Mouse (Mus musculus) embryo, embryonic 11 days (tissue): ENCODE measurements around the gene Gm826.

Source experiments
- DNase-seq: peaks from one replicate; pipeline ENCODE4 v3.0.0-alpha.2; 2015

The Gm826 gene

GRCm38 (mm10) chr2:160334111-160334661, at the start of gene Gm826:
Gm826 (minus strand) TSS chr2:160334162.
- no peak for DNase-seq

DNA sequence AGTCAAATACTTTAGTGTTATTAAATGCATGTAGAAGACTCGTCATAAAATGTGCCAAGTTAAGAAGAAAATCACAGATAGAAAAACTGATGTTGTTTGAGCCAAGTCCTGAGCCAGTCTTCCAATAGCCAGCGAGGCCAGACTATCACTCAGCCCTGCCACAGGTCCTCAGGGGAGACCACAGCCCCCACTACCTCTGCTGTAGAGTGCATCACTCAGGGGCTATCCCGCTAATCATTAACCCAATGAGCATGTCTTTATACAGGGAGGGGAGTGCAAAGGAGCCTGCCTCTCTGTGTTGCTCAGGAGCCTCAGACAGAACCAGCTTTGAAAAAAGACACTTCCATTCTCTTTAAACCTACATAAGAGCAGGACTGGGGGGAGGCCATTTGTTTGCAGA, 49.5 kb upstream of the Gm826 start:
- no peak for DNase-seq

DNA sequence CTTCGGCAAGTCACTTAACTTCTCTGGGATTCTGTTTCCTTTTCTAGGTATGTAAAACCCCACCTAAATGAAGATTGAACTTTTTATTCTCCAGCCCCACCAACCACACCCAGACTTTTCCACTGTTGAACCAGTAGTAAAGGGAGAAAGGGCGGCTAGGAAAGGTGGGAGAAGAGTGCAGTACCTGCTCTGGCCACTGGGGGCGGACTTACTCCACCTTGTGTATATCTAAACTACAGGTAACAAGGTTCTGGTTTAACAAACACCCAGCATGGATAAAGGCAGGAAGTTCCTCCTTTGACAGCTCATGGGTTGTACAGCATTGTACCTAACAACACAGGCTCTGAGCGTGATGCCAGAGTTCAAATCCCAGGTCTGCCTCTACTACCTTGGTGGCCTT, 44.3 kb upstream of the Gm826 start:
- DNase-seq = peak; percentile 48

DNA sequence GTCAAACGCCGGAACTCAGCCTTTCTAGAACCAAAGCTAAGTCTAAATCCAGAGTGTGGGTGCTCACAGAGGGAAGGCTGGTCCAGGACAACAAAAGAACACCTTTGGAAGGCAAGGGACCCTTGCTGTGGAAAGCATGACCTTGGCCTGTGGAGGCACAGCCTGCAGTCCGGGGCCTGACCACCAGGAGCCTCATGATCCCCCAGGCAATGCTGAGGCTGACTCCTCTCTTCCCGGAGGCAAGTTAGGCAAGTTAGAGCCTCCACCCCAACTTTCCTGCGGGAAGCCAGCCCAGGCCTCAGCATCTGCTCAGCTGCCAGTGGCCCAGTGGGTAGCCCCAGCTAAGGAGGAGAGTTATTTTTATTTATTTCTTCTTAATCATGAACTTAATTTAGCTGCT, 42.3 kb upstream of the Gm826 start:
- no peak for DNase-seq

- no peak for DNase-seq
These were observed 35.9 kb upstream of the Gm826 start for GRCm38 (mm10) chr2:160369653-160370420.

- DNase-seq = peak; percentile 65
These were observed 34.7 kb upstream of the Gm826 start for GRCm38 (mm10) chr2:160368422-160369357.

DNA sequence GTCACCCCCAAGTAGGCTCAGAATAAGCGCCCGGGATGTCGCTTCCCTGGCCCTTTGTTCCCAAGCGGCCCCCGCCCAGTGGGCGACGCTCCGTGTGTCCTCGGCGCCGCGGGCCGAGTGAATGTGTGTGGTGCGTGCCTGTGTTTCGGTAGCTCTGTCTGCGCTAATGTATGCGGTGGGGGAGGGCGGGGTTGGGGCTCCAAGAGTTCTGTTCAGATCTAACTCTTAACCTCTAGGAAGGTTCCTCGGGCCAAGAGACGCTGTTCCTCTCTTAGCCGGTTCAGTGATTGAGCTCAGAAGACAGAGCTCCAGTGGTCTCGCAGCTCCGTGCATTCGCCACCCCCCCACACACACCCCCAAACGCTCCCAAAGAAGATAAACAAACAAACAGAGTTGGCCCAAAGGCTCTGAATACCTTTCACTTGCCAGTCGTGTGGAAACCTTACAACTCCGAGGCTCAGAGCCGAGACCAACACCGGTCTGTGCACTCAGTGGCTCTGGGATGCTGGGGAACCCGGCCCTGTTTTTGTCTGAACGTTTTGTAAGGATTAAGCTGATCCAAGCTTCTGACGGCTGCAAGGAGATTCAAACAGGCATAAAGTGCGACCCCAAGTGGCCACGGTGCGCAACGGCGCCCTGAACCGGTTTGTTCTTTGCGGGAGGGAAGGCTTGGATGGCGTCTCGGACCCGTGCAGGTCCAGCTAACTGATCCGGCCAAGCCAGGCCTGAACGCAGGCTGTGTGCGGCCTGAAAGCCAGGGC, 33.7 kb upstream of the Gm826 start:
- peak; percentile 91 for DNase-seq

- peak; percentile 97 for DNase-seq
These were observed 33.0 kb upstream of the Gm826 start, which contains the start of gene Mafb for GRCm38 (mm10) chr2:160366980-160367338. Mafb (minus strand) TSS chr2:160367065.

GRCm38 (mm10) chr2:160366111-160366979, 32.4 kb upstream of the Gm826 start:
- no peak for DNase-seq

DNA sequence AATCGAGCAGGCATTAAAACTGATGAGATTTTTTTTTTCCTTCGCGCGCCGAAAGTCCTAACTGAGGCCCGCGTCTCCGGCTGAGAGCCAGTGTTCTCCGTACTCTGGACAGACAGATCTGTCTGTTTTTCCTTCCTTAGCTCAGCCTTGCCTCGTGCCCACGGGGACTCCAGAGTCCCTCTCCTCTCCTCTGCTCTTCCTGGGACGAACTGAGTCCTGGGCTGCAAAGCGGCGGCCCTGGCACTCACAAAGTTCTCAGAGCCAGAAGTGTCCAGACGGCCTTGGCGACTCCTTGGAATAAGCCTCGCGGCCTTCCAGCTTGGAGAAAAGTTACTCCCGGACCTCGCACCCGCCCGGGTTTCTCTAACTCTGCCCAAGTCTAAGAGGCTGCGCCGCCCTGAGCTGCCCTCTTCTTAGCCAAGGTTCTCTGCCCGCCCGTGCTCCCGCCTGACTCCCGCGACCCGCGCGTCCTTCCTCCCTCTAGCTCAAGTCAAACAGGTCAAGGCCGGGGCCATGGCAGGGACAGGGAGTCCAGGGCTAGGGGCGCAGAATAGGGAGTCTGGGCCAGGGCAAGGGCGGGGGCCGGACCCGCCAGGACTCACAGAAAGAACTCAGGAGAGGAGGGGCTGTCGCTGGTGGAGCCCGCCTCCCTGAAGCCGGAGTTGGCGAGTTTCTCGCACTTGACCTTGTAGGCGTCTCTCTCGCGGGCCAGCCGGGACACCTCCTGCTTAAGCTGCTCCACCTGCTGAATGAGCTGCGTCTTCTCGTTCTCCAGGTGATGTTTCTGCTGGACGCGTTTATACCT, 31.3 kb upstream of the Gm826 start:
- DNase-seq = peak; percentile 58

DNA sequence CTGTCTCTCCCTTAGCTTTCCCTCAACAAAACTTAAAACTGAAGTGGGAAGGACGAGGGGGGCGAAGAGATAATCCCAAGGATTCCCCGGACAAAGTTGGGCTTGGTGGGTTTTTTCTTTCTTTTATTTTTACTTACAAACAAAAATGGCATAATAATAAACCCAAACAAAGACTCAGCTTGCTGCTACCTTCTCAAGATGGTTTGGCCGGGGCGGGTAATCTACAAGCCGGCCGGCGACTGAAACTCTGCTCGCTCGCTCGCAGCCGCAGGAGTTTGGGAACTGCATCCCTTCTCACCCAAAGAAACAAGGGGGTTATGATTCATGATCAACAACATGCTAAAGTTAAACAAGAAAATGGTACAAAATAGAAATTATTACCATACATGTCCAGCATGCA, 30.7 kb upstream of the Gm826 start:
- DNase-seq = peak; percentile 68

DNA sequence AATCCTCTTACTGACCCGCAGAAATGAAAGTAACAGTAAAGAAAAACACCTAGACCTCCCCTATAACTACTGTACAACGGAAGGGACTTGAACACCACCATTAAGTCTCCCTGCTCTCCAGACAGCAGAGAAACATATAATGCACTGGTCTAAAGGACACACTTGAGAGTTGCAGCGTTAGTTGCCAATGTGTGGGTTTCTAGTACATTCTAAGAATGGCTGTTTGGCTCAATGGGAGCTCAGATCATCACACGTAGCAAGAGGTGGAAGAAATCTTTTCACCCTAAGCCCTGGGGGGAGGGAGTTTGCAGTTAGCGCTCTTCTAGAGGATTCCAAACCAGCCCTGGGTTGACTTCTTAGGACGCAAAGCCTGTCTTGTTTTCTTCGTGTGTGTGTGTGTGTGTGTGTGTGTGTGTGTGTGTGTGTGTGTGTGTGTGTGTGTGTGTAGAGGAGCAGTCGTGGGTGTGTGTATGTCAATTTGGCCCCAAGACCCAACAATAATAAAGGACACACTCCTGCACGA, 30.2 kb upstream of the Gm826 start:
- DNase-seq = peak; percentile 38

- DNase-seq = no peak
These were observed 29.2 kb upstream of the Gm826 start for GRCm38 (mm10) chr2:160363201-160363600.

DNA sequence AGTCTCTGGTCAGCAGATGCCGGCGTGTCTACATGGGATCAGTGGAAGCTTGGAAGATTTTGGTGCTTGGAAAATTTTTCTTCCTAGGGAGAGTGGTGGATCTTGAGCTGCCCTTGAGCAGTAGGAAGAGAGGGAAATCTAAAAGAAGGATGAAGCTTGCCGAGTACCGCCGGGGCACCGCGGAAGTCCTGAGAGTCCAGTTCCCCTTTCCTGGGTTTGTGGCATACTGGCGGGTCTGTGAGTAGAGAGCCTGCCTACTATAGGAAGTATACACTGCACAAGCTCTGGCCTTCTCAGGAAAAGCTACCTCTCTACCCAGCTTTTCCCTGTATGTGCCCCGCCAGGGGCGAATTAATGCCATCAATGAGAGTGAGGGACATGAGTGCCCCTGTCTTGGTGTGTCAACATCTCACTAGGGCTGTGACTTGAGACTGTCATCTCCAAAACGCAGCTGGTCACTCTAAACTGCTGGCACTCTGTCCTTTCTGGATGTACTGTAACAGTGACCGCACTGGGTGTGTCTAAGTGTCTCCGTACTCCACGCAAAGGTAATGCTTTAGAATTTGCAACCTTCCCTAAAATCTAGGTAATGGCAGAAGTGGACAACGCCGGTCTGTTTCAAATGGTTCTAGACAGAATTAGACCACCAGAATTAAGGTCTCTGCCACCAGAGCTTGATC, 27.6 kb upstream of the Gm826 start:
- DNase-seq = no peak

DNA sequence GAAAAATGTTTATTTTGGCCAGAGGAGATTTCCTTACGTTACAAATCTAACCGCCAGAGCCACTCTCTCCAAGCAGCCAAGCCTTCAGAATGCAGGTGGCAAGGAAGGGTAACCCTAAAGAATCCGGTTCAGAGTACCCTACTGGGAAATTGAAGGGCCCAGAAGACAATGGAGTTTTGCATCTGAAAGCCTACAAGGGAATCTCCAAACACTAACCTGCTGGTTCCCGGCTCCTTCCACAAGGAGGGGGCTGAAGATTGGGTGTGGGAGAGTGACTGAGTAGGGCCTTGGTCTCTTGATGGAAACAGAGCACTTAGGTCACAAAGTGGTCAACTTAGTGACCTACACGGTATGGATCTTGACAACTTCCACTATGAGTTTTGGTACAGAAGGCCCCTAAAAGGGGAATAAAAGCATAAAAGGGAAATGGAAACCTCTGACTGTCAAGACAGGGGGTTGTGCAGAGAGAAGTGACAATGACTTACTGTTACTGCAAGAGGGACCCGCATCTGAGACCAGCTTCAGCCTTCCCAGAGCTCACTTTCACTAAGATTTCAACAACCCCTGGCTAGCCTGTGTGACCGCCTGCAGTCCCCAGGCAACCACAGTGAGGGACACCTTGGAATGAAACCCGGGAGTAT, 26.4 kb upstream of the Gm826 start:
- no peak for DNase-seq

DNA sequence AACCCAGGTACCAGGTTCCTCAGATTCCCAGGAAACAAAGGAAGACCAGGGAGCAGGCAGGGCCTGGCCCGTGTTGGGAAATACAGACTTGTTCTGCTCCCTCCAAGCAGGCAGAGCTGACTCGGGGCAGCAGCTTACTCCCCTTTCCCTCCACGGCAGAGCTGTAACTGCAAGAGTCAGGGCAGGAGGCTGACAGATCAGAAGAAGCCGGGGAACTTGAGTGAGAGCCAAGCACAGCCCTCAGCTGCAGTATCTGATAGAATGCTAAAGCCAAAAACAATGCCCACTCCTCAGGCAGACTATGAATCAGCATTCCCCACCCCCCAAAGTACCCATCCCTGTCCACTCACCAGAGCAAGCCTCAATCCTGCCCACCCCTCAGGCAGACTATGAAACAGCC, 24.9 kb upstream of the Gm826 start:
- DNase-seq = no peak

DNA sequence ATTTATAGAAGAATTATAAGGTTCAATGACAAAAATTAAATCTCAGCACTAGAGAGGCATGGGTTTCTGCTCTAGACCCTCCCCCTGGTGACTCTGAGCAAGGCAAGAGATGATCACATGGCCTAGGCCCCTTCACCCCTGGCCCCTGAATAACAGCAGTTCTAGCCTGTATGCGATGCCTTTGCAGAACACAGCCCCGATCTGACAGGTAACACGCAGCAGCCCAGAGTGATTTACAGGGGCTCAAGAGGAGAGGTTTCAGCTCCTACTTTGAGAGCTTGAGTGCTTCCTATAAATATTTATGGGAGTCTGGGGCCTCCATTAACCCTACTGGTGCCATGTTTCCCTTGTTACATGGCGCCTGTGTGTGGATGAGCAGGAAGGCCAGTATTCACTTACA, 23.5 kb upstream of the Gm826 start:
- peak; percentile 26 for DNase-seq

- peak; percentile 46 for DNase-seq
These were observed 22.2 kb upstream of the Gm826 start for GRCm38 (mm10) chr2:160356132-160356531.

DNA sequence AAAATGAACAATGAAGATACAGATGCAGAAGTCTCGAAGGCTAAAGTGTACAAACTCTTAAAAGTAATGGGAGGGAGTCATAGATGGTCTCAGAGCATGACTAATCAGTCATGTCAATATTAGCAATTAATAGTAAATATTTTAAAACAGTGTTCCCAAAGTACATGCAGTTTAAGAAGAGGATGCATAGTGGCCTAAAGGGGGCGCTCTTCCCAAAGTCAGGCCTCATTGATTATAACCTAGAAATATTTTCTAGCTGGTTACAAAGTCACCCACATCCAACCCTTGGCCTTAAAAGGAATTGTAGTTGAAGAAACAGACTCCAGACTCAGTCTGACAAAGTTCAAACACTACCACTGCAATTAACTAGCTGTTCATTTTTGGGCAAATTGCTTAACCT, 20.4 kb upstream of the Gm826 start:
- DNase-seq = no peak

- DNase-seq = no peak
These were observed 19.6 kb upstream of the Gm826 start for GRCm38 (mm10) chr2:160353581-160353980.
